Mouse (Mus musculus) liver, embryonic 14.5 days (tissue): ENCODE measurements at regions not wholly inside any gene's neighbourhood (a gene's known extent, or its start where the extent isn't known, plus 50 kb on each side); places are given as distances from the start of the nearest gene placed in this dataset.
A peak's percentile ranks its signal among the peaks of the same experiment; 100 is the strongest.

Experiments used
- ATAC-seq: fragments of 200-750 bp; cut with Nextera tagmentation; 2 replicates; pipeline ENCODE4 v1.8.0; 2017; ENCODE audit warnings: moderate number of reproducible peaks, mild to moderate bottlenecking, moderate library complexity; ENCODE audit not compliant: insufficient read depth
- DNase-seq, 3 experiments: peaks; one replicate each; pipeline ENCODE4 v3.0.0-alpha.2; 2012 to 2013; ENCODE audit warnings: low read depth in 3 of 3, low spot score in 3 of 3
- H3K27ac ChIP-seq: fragments of 300-500 bp; sonication (generic); 2 replicates; pipeline ENCODE4 v1.5.1; 2014; ENCODE audit warnings: moderate library complexity, mild to moderate bottlenecking, control low read depth, inconsistent platforms
- H3K27me3 ChIP-seq: fragments of 300-500 bp; sonication (generic); 2 replicates; pipeline ENCODE4 v1.6.1; 2014; ENCODE audit warnings: mild to moderate bottlenecking, low read length, moderate library complexity; ENCODE audit not compliant: control insufficient read depth, insufficient read depth
- H3K36me3 ChIP-seq: fragments of 300-500 bp; sonication (generic); replicated peaks from 2 replicates; pipeline ENCODE4 v1.6.1; 2014; ENCODE audit warnings: low read depth; ENCODE audit not compliant: control insufficient read depth, insufficient read depth
- H3K4me1 ChIP-seq, 2 experiments: fragments of 200-500 bp in 1 of 2; fragments of 300-500 bp in 1 of 2; sonication (generic) in 1 of 2; replicated peaks; 2 replicates each; pipeline ENCODE4 v1.6.1; 2012 to 2014; ENCODE audit warnings: antibody characterized with exemption in 1 of 2, inconsistent platforms in 1 of 2, low read length in 1 of 2; ENCODE audit not compliant: control insufficient read depth in 2 of 2, insufficient read depth in 2 of 2
- H3K4me2 ChIP-seq: fragments of 300-500 bp; sonication (generic); 2 replicates; pipeline ENCODE4 v1.6.1; 2014; ENCODE audit warnings: low read depth, mild to moderate bottlenecking, control low read depth, moderate library complexity
- H3K4me3 ChIP-seq, 2 experiments: fragments of 200-500 bp in 1 of 2; fragments of 300-500 bp in 1 of 2; sonication (generic) in 1 of 2; 2 replicates each; pipeline ENCODE4 v1.5.1; 2012 to 2014; ENCODE audit warnings: low read depth in 2 of 2, low read length in 2 of 2, mild to moderate bottlenecking in 2 of 2, control low read depth in 1 of 2, inconsistent platforms in 1 of 2, moderate library complexity in 1 of 2; ENCODE audit not compliant: insufficient read depth in 1 of 2
- H3K9ac ChIP-seq: fragments of 300-500 bp; sonication (generic); replicated peaks from 2 replicates; pipeline ENCODE4 v1.6.1; 2014; ENCODE audit warnings: mild to moderate bottlenecking, control low read depth, moderate library complexity
- H3K9me3 ChIP-seq: fragments of 300-500 bp; sonication (generic); 2 replicates; pipeline ENCODE4 v1.6.1; 2016; ENCODE audit warnings: low read length, mixed read lengths; ENCODE audit not compliant: control insufficient read depth
- CTCF ChIP-seq: IDR thresholded peaks from 2 replicates; pipeline ENCODE4 v1.5.1; 2016; ENCODE audit warnings: antibody characterized with exemption, low read depth, control low read depth
- EP300 ChIP-seq: IDR thresholded peaks from 2 replicates; pipeline ENCODE4 v1.6.1; 2016; ENCODE audit warnings: antibody characterized with exemption, low read depth
- WGBS: fragments of 180-500 bp; shearing (Covaris S2); extraction: QIAGEN DNeasy Blood & Tissue Kit; methylation state at CpG from one replicate; pipeline ENCODE4 v1.1.7; 2014; ENCODE audit not compliant: insufficient replicate concordance; 5-methylcytosine and 5-hydroxymethylcytosine counted together

- no peak overlapping the region for H3K4me3 ChIP-seq
- TF ChIP-seq CTCF = no peak
- TF ChIP-seq EP300 = no peak
- DNase-seq = peak in 1 of 3 experiments; percentile 3
- 46% methylated on average over 6 of the region's 6 CpGs for WGBS
- 0 out of 4 replicates have a peak, but pooled peaks cover 0 to 2% of the 10 kb centered on the region in 2 experiments for H3K4me1 ChIP-seq
- no peaks in the 10 kb centered on the region for H3K36me3 ChIP-seq
- H3K9ac ChIP-seq = no peak overlapping the region
- no peaks in the 10 kb centered on the region for H3K9me3 ChIP-seq
- no peak overlapping the region for H3K27ac ChIP-seq
- H3K27me3 ChIP-seq = no peaks in the 10 kb centered on the region
- no peak overlapping the region for H3K4me2 ChIP-seq
- no peak for ATAC-seq
Observed at GRCm38 (mm10) chr4:72060605-72061352, 139.9 kb downstream of the Tle1 start.

- Histone ChIP-seq H3K36me3 (no peaks in the 10 kb centered on the region), H3K27ac (no peak overlapping the region), H3K4me1 (0 out of 4 replicates have a peak, but pooled peaks cover 0 to 2% of the 10 kb centered on the region in 2 experiments), H3K4me3 (no peak overlapping the region), H3K9me3 (no peaks in the 10 kb centered on the region), H3K27me3 (no peaks in the 10 kb centered on the region), H3K4me2 (no peak overlapping the region), H3K9ac (no peak overlapping the region)
- DNase-seq (peak; percentile 9 to 11 (median 10)), ATAC-seq (peak; percentile 51; the same call in 1 of the 2 replicates)
- 33% methylated on average over 6 of the region's 6 CpGs for WGBS
- TF ChIP-seq CTCF = no peak
- TF ChIP-seq EP300 = no peak
Observed at GRCm38 (mm10) chr4:72049638-72050454, 150.9 kb downstream of the Tle1 start.

GRCm38 (mm10) chr4:72022152-72022551 is 178.6 kb downstream of the Tle1 start:
- Histone ChIP-seq H3K27ac (no peak overlapping the region), H3K9ac (no peak overlapping the region), H3K4me3 (no peak overlapping the region), H3K9me3 (no peaks in the 10 kb centered on the region), H3K36me3 (no peaks in the 10 kb centered on the region), H3K27me3 (no peaks in the 10 kb centered on the region), H3K4me1 (no peaks in the 10 kb centered on the region), H3K4me2 (no peak overlapping the region)
- DNase-seq (no peak), ATAC-seq (no peak)
- TF ChIP-seq EP300 (no peak), CTCF (no peak)
- 46% methylated on average over 2 of the region's 2 CpGs for WGBS

GRCm38 (mm10) chr4:72014221-72014850 is 186.4 kb downstream of the Tle1 start:
- no peak overlapping the region for H3K4me2 ChIP-seq
- no peaks in the 10 kb centered on the region for H3K4me1 ChIP-seq
- no peak overlapping the region for H3K27ac ChIP-seq
- no peak for ATAC-seq
- H3K4me3 ChIP-seq = no peak overlapping the region
- no peaks in the 10 kb centered on the region for H3K36me3 ChIP-seq
- H3K9me3 ChIP-seq = no peaks in the 10 kb centered on the region
- H3K9ac ChIP-seq = no peak overlapping the region
- TF ChIP-seq EP300 = no peak
- TF ChIP-seq CTCF = no peak
- no peak for DNase-seq
- H3K27me3 ChIP-seq = no peaks in the 10 kb centered on the region
- WGBS = 28% methylated on average over 2 of the region's 2 CpGs

GRCm38 (mm10) chr4:72013583-72013982 is 187.1 kb downstream of the Tle1 start:
- Histone ChIP-seq H3K4me1 (no peaks in the 10 kb centered on the region), H3K9ac (no peak overlapping the region), H3K27me3 (no peaks in the 10 kb centered on the region), H3K4me3 (no peak overlapping the region), H3K9me3 (no peaks in the 10 kb centered on the region), H3K36me3 (no peaks in the 10 kb centered on the region), H3K4me2 (no peak overlapping the region), H3K27ac (no peak overlapping the region)
- no peak for ATAC-seq
- WGBS = 52% methylated on average over 3 of the region's 3 CpGs
- TF ChIP-seq EP300 (no peak), CTCF (no peak)
- no peak for DNase-seq
